Mouse (Mus musculus) lung, postnatal 36 days (tissue): ENCODE measurements around the gene Gabpa.
A peak's percentile ranks its signal among the peaks of the same experiment; 100 is the strongest.

Source experiments
- DNase-seq: peaks from one replicate; pipeline ENCODE4 v3.0.0; 2022; ENCODE audit warnings: mixed read lengths

Gene Gabpa

GRCm38 (mm10) chr16:84873805-84874204, 39.1 kb downstream of the Gabpa start:
- DNase-seq, result no peak

GRCm38 (mm10) chr16:84875012-84875717, 40.4 kb downstream of the Gabpa start:
- DNase-seq, result peak; percentile 14

GRCm38 (mm10) chr16:84875718-84876035, 41.0 kb downstream of the Gabpa start:
- DNase-seq, result no peak

GRCm38 (mm10) chr16:84876082-84876481, 41.4 kb downstream of the Gabpa start:
- no peak for DNase-seq

DNA sequence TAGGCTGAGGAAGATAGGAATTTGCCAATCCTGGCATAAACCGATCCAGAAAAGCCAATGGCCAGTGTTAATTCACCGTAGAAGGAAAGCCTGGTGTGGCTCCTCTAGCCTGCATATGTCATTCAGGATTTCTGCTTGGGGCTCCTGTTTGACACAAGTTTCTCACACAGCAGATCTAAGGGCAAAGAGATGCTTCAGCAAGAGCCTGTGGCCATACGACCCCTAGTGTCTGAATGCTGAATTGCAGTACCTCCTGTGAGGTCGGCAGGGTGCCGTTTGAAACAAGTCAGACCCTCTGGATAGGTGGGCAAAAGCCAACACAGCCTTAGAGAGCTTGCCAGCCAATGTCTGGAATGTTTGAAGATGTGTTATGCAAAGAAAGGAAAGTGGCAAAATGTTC, 44.4 kb downstream of the Gabpa start:
- DNase-seq, result peak; percentile 83

GRCm38 (mm10) chr16:84881168-84881567, 46.4 kb downstream of the Gabpa start:
- DNase-seq, result no peak

DNA sequence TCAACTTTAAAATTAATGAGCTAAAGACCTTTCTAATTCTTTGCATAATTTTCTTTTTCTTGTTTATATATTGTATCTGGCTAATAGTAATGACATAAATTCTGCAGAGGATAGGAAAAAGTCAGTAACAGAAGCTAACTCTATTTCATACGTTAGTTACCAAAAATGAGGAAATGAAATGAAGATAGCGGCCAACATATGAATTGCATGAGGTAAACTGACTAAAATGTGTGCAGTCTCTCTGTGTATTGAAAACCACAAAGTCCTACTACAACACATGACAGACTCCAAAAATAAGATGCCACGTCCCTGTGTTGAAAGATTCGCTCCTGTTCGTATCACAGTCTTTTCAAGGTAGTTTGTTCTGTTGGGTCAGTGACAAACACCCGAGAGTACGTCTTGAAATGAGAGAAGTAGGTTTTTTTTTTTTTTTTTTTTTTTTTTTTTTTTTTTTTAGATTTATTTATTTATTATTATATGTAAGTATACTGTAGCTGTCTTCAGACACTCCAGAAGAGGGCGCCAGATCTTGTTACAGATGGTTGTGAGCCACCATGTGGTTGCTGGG, 47.1 kb downstream of the Gabpa start:
- no peak for DNase-seq

DNA sequence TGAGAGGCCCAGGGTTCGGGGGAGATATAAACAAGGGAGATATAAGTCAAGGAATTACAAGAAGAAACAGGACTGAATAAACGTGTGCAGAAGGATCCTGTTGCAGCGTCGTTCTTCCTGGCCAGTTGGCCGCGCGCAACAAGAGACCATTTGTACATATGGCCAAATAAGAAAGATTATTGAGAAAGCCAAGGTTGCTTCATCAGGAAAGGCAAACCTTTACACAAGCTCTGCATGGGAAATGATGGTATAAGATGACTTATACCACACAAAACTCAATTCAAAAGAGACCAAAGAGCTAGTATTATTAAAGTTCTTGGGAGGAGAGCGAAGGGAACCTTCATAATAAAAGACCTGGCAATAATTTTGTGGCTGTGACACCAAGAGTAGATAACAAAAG, 49.8 kb downstream of the Gabpa start:
- no peak for DNase-seq

DNA sequence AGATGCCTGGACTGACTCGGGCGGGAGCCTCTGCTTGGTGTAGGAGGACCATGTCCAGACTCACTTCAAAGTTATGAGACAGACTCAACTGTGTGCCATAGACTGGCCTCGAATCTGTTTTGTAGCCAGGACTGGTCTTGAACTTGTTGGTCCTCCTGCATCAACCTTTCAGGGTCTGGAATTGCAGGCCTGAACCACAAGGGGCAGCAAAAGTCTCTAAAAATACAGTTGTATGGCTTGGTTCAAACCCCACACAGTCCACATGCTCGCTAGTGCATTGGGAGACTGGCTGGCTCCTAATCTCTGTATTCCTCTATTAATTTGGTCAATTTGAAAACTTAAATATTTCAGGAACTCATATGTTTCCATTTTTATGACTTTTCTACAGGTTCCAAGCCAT, 68.3 kb downstream of the Gabpa start:
- no peak for DNase-seq

- no peak for DNase-seq
Measured at GRCm38 (mm10) chr16:84911477-84912165, 76.9 kb downstream of the Gabpa start.
